Mouse (Mus musculus) heart, postnatal 0 days (tissue): ENCODE data around the gene Alg14. TPM values are rescaled to one million over a fixed set of nuclear protein-coding genes. Genes with fewer than 3 reads are reported as not detected.

ENCODE experiments used
- ATAC-seq: fragments of 200-750 bp; cut with Nextera tagmentation; 2 replicates; pipeline ENCODE4 v1.8.0; 2017; ENCODE audit warnings: low read depth, moderate number of reproducible peaks, moderate library complexity; ENCODE audit not compliant: insufficient read depth
- DNase-seq: peaks from one replicate; pipeline ENCODE4 v3.0.0-alpha.2; 2016; ENCODE audit warnings: low spot score
- H3K27ac ChIP-seq: fragments of 300-500 bp; sonication (generic); 2 replicates; pipeline ENCODE4 v1.5.1; 2014; ENCODE audit warnings: low read depth, mild to moderate bottlenecking
- H3K27me3 ChIP-seq: fragments of 300-500 bp; sonication (generic); 2 replicates; pipeline ENCODE4 v1.6.1; 2014; ENCODE audit warnings: low read length, mixed read lengths; ENCODE audit not compliant: control insufficient read depth, insufficient read depth
- H3K36me3 ChIP-seq: fragments of 300-500 bp; sonication (generic); replicated peaks from 2 replicates; pipeline ENCODE4 v1.6.1; 2014; ENCODE audit warnings: low read length, mixed read lengths; ENCODE audit not compliant: control insufficient read depth, insufficient read depth
- H3K4me1 ChIP-seq: fragments of 300-500 bp; sonication (generic); 2 replicates; pipeline ENCODE4 v1.6.1; 2014; ENCODE audit warnings: antibody characterized with exemption; ENCODE audit not compliant: control insufficient read depth, insufficient read depth
- H3K4me2 ChIP-seq: fragments of 300-500 bp; sonication (generic); 2 replicates; pipeline ENCODE4 v1.6.1; 2014; ENCODE audit warnings: low read depth, mild to moderate bottlenecking, low read length, moderate library complexity
- H3K4me3 ChIP-seq: fragments of 300-500 bp; sonication (generic); 2 replicates; pipeline ENCODE4 v1.5.1; 2014; ENCODE audit warnings: low read depth, low read length
- H3K9ac ChIP-seq: fragments of 300-500 bp; sonication (generic); replicated peaks from 2 replicates; pipeline ENCODE4 v1.6.1; 2014; ENCODE audit warnings: low read depth, low read length, mixed read lengths
- H3K9me3 ChIP-seq: fragments of 300-500 bp; sonication (generic); replicated peaks from 2 replicates; pipeline ENCODE4 v1.6.1; 2016; ENCODE audit warnings: low read length; ENCODE audit not compliant: control insufficient read depth
- CTCF ChIP-seq: IDR thresholded peaks from 2 replicates; pipeline ENCODE4 v1.5.1; 2016; ENCODE audit warnings: antibody characterized with exemption, control low read depth, low read depth
- EP300 ChIP-seq: IDR thresholded peaks from 2 replicates; pipeline ENCODE4 v1.6.1; 2016; ENCODE audit warnings: antibody characterized with exemption, low read depth
- WGBS: fragments of 180-500 bp; shearing (Covaris S2); extraction: QIAGEN DNeasy Blood & Tissue Kit; methylation state at CpG from one replicate; pipeline ENCODE4 v1.1.7; 2014; 5-methylcytosine and 5-hydroxymethylcytosine counted together
- polyA plus RNA-seq: library from polyadenylated mRNA; unstranded; fragments of >200 nt; fragmentation: Nextera tagmentation; extraction: Ambion mirVana; gene quantifications from 2 replicates; pipeline ENCODE4 v1.2.1, GENCODE M21; 2015
- total RNA-seq: library from RNA; depleted of rRNA; stranded (reverse); fragments of >200 nt; gene quantifications from 2 replicates; pipeline ENCODE4 v1.2.3, GENCODE M21; 2014; ENCODE audit warnings: low replicate concordance

The Alg14 gene
- total and polyA plus RNA-seq, 2 experiments from 2014 or later = 27.1 to 27.3 TPM

DNA sequence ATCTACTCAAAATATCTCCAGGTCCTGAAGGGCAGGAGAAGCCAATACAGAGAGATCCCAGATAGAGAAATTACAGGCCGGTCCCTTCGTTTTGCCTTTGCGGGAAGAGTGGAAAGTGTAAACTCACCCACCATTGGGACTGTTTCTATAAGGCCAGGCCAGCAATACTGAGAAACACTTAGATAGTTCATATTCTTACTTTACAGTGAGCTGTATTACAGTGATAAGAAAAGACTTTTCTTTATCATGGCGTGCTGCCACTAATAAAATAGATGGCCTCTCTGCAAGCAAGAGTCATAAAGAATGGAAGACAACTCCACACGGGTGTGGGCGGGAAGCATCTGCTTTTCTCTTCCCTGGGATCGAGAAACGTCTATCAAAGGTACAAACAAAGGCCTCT, 97.8 kb downstream of the Alg14 start:
- ATAC-seq (no peak), DNase-seq (no peak)
- Histone ChIP-seq H3K4me1 (no peaks in the 10 kb centered on the region), H3K27ac (no peak overlapping the region), H3K4me3 (no peak overlapping the region), H3K27me3 (no peaks in the 10 kb centered on the region), H3K4me2 (no peak overlapping the region), H3K9me3 (no peaks in the 10 kb centered on the region), H3K36me3 (no peaks in the 10 kb centered on the region), H3K9ac (no peak overlapping the region)
- WGBS = 71% methylated on average over 8 of the region's 8 CpGs
- TF ChIP-seq CTCF (no peak), EP300 (no peak)

DNA sequence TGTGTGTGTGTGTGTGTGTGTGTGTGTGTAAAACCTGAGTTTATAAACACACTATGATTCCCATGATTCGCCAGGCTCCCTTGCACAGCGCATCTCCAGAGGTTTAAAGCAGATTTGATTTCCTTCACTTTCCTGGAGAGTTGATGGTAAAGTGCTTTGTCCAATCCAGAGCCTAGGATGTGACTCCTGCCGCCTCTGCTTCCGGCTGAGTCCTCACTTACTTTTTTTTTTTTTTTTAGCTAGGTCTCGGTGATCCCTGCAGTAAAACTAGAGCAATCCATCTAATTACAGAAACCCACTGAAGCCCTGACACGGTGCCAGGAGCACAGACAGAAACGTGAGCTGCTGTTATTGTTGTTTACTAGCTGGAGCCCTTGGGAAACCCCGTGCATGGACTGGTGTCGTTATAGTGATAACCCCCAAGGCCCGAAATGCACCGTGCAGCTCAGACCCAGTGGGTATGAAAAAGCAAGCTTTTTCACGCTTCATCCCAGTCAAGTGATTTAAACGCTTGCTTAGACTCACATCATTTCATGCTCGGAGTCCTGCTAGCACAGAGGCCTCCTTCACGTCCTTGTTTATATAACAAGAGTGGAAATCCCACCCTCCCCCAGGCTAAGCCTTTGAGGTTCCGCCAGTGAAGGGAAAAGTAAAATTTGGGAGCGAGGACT, 98.4 kb downstream of the Alg14 start:
- Histone ChIP-seq H3K4me2 (peak overlapping the region; percentile 34), H3K9ac (no peak overlapping the region), H3K9me3 (no peaks in the 10 kb centered on the region), H3K27ac (peak overlapping the region; percentile 32; the same call in 1 of the 2 replicates), H3K4me3 (no peak overlapping the region), H3K36me3 (no peaks in the 10 kb centered on the region), H3K4me1 (no peaks in the 10 kb centered on the region; the same call in 1 of the 2 replicates), H3K27me3 (no peaks in the 10 kb centered on the region)
- TF ChIP-seq CTCF = no peak
- WGBS = 40% methylated on average over 17 of the region's 17 CpGs
- no peak for ATAC-seq
- DNase-seq = no peak

DNA sequence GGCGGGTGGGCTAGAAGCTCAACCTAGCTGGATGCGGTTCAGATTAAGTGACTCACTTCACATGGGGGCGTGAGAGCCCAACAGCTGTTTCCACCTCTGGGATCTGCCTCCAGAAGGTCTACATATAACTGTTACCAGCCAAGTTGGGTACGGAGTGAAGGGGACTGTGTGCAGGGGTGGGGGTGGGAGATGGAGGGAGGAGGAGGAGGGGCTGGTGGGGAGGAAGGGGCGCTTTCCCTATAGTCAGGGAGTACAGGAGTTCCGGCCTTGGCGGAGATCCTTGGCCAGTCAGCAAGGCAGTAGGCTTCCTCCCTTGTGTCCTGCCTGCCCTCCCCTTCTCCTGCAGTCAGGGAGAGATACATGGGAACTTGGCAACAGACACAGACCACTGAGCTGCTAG, 99.2 kb downstream of the Alg14 start:
- H3K36me3 ChIP-seq = no peaks in the 10 kb centered on the region
- DNase-seq (no peak), ATAC-seq (peak; percentile 51)
- H3K27me3 ChIP-seq = no peaks in the 10 kb centered on the region
- 47% methylated on average over 7 of the region's 7 CpGs for WGBS
- H3K9me3 ChIP-seq = no peaks in the 10 kb centered on the region
- H3K4me2 ChIP-seq = peak overlapping the region; percentile 34; the same call in 1 of the 2 replicates
- no peak for TF ChIP-seq EP300
- TF ChIP-seq CTCF = no peak
- peak overlapping the region; percentile 32; the same call in 1 of the 2 replicates for H3K27ac ChIP-seq
- no peaks in the 10 kb centered on the region; the same call in 1 of the 2 replicates for H3K4me1 ChIP-seq
- H3K9ac ChIP-seq = no peak overlapping the region
- H3K4me3 ChIP-seq = no peak overlapping the region

DNA sequence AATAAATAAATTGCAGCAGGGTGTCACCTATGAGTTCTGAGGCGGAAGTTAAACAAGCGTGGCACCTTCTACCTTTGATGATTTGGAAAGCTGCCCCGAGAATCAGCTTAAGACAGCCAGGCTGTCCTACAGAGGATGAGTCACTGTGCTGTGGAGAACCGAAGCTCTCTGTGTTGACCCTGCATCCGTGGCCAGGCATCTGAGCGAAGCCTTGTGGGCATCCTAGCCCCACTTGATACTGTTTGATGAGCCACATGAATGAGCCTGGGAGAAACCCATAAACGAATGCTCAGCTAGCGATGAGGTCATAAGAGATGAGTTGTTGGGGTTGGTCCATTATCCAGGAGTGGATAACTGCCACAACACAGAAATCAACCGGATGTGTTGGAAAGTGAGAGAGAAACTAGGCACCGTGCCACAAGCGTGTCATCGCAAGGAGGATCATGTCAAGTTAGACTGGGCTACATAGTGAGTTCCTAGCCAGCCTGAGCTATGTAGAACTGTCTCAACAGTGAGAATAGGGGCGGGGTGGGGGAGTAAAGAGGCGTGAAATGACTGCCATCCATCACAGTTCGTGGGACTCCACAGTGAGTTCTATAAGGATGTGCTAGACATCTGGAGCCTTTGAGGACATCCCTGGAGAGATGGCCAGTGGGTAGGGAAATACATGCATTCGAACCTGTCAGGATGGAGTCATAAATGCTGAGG, 104.2 kb downstream of the Alg14 start:
- Histone ChIP-seq H3K36me3 (no peaks in the 10 kb centered on the region), H3K9me3 (no peaks in the 10 kb centered on the region), H3K9ac (no peak overlapping the region), H3K27ac (no peak overlapping the region), H3K4me1 (no peaks in the 10 kb centered on the region; the same call in 1 of the 2 replicates), H3K4me3 (no peak overlapping the region), H3K4me2 (no peak overlapping the region), H3K27me3 (no peaks in the 10 kb centered on the region)
- WGBS = 79% methylated on average over 16 of the region's 16 CpGs
- ATAC-seq (peak; percentile 44), DNase-seq (no peak)
- TF ChIP-seq CTCF (no peak), EP300 (no peak)

GRCm38 (mm10) chr3:121396561-121396960, 105.0 kb downstream of the Alg14 start:
- Histone ChIP-seq H3K36me3 (no peaks in the 10 kb centered on the region), H3K9ac (no peak overlapping the region), H3K4me2 (no peak overlapping the region), H3K4me3 (no peak overlapping the region), H3K27ac (no peak overlapping the region), H3K9me3 (no peaks in the 10 kb centered on the region), H3K27me3 (no peaks in the 10 kb centered on the region), H3K4me1 (no peaks in the 10 kb centered on the region; the same call in 1 of the 2 replicates)
- 85% methylated on average over 7 of the region's 7 CpGs for WGBS
- TF ChIP-seq EP300 = no peak
- no peak for TF ChIP-seq CTCF
- no peak for ATAC-seq
- no peak for DNase-seq
